Mouse (Mus musculus) B cell, adult 62 days (primary cell): ENCODE results near the gene Smim20. TPM values are rescaled to one million over a fixed set of nuclear protein-coding genes. Genes with fewer than 3 reads are reported as not detected.

ENCODE experiments used
- total RNA-seq: library from RNA; stranded (reverse); gene quantifications from 4 replicates; pipeline ENCODE4 v1.2.4, GENCODE M21; 2023

The Smim20 gene
- total RNA-seq: 44.2 to 48.0 TPM (median 46.7 TPM) in 4 replicates

GRCm38 (mm10) chr5:53266931-53267853, at the start of gene Smim20:
Gene Smim20 (plus strand): TSS chr5:53267083.

Other genes with a start within 250 kb of the Smim20 start
- not detected in 4 replicates for gene Slc34a2, start 229.0 kb upstream of the Smim20 start, total RNA-seq
- 0.79 to 1.3 TPM (median 0.96 TPM) in 4 replicates for gene Sel1l3, start 53.2 kb upstream of the Smim20 start, total RNA-seq
- gene Rbpj, start 199.1 kb downstream of the Smim20 start, total RNA-seq: 28.6 to 33.6 TPM (median 30.9 TPM) in 4 replicates